Comparison of ENCODE assay signal across 8 mouse cellular contexts in genomic region chr3:53650003-53650748, GRCm38 (mm10). TPM values are rescaled to one million over a fixed set of nuclear protein-coding genes. Genes with fewer than 3 reads are reported as not detected.
DNase-seq lines count a peak whose midpoint lies in the region; ATAC-seq lines count a peak whose summit lies in the region.

No protein-coding gene starts in this region.

- peak; percentile 39; the same call in 1 of the 2 replicates for ATAC-seq in forebrain, embryonic 11.5 days (replicated peaks; ENCODE audit: low FRiP score)
- ATAC-seq in limb, embryonic 13.5 days (ENCODE audit: low FRiP score, low read depth): peak; percentile 36; the same call in 1 of the 2 replicates

- no peak for DNase-seq in heart, embryonic 10.5 days (ENCODE audit: low spot score)
- DNase-seq in heart, postnatal 4 days: no peak
- DNase-seq in ES-CJ7 (ENCODE audit: low read depth, low spot score): peak; percentile 99
- DNase-seq in forebrain, embryonic 11.5 days (ENCODE audit: low spot score): peak; percentile 52
- DNase-seq in frontal cortex, postnatal 14 days (ENCODE audit: low spot score in 2 of 2): no peak
- no peak for DNase-seq in thymus, postnatal 36 days
- DNase-seq in adrenal gland, adult (ENCODE audit: inconsistent age in 2 of 2, low spot score in 1 of 2): no peak

- peaks cover 5% of the 10 kb centered on the region for H3K9me3 ChIP-seq in heart, embryonic 10.5 days
- H3K9me3 ChIP-seq in forebrain, embryonic 11.5 days (ENCODE audit: control insufficient read depth, low read length): peaks cover 6% of the 10 kb centered on the region; the same call in 1 of the 2 replicates
- H3K9me3 ChIP-seq in limb, embryonic 13.5 days: peaks cover 24% of the 10 kb centered on the region

- peaks cover 44% of the 10 kb centered on the region for H3K36me3 ChIP-seq in heart, embryonic 10.5 days
- H3K36me3 ChIP-seq in forebrain, embryonic 11.5 days (ENCODE audit: control insufficient read depth, insufficient read depth, low read length): no peaks in the 10 kb centered on the region
- peaks cover 24% of the 10 kb centered on the region for H3K36me3 ChIP-seq in limb, embryonic 13.5 days

- no peak overlapping the region for H3K4me3 ChIP-seq in heart, embryonic 10.5 days
- H3K4me3 ChIP-seq in forebrain, embryonic 11.5 days (ENCODE audit: low read depth, low read length): no peak overlapping the region
- peak overlapping the region; percentile 5; the same call in 1 of the 2 replicates for H3K4me3 ChIP-seq in limb, embryonic 13.5 days

- peaks cover 11% of the 10 kb centered on the region for H3K27me3 ChIP-seq in heart, embryonic 10.5 days (ENCODE audit: insufficient read depth, poor library complexity, severe bottlenecking)
- H3K27me3 ChIP-seq in forebrain, embryonic 11.5 days (ENCODE audit: control insufficient read depth, insufficient read depth, low read length): no peaks in the 10 kb centered on the region
- H3K27me3 ChIP-seq in limb, embryonic 13.5 days: peaks cover 7% of the 10 kb centered on the region

- peak overlapping the region; percentile 12; the same call in 1 of the 2 replicates for H3K9ac ChIP-seq in forebrain, embryonic 11.5 days (ENCODE audit: low read length)
- H3K9ac ChIP-seq in limb, embryonic 13.5 days: no peak overlapping the region; the same call in 1 of the 2 replicates

- H3K4me1 ChIP-seq in heart, embryonic 10.5 days: peaks cover 13% of the 10 kb centered on the region
- peaks cover 6% of the 10 kb centered on the region; the same call in 1 of the 2 replicates for H3K4me1 ChIP-seq in forebrain, embryonic 11.5 days (replicated peaks; ENCODE audit: control insufficient read depth, insufficient read depth, low read length)
- H3K4me1 ChIP-seq in limb, embryonic 13.5 days: peaks cover 6% of the 10 kb centered on the region

- peak overlapping the region; percentile 72 for H3K27ac ChIP-seq in heart, embryonic 10.5 days
- 0 out of 2 replicates have a peak overlapping the region, but pooled peaks have one; percentile 12 for H3K27ac ChIP-seq in forebrain, embryonic 11.5 days (ENCODE audit: low read depth, low read length)
- peak overlapping the region; percentile 22; the same call in 1 of the 2 replicates for H3K27ac ChIP-seq in limb, embryonic 13.5 days

- 0 out of 2 replicates have a peak overlapping the region, but pooled peaks have one; percentile 21 for H3K4me2 ChIP-seq in forebrain, embryonic 11.5 days (ENCODE audit: low read depth, low read length, severe bottlenecking)
- H3K4me2 ChIP-seq in limb, embryonic 13.5 days (replicated peaks): peak overlapping the region; percentile 42

- WGBS in heart, embryonic 10.5 days: 6% methylated on average over 8 of the region's 8 CpGs
- 3% methylated on average over 8 of the region's 8 CpGs for WGBS in forebrain, embryonic 11.5 days
- 8% methylated on average over 8 of the region's 8 CpGs for WGBS in limb, embryonic 13.5 days

RNA-seq across cellular contexts. Expression of gene Frem2, which starts 7.0 kb away (rescaled TPM):
- 3.8 and 5.9 TPM in 2 replicates for polyA plus RNA-seq in heart, embryonic 10.5 days (2016; fragmentation: Nextera tagmentation; extraction: Ambion mirVana)
- 10 to 100 TPM; 20.2 to 20.7 TPM for total RNA-seq in heart, postnatal 4 days (2021)
- 2.5 and 2.7 TPM in 2 replicates for polyA plus RNA-seq in forebrain, embryonic 11.5 days (2014; fragmentation: Nextera tagmentation; extraction: Ambion mirVana)
- 5.7 and 6.8 TPM in 2 replicates for polyA plus RNA-seq in limb, embryonic 13.5 days (2015; fragmentation: Nextera tagmentation; extraction: Ambion mirVana)

Comparison
In these comparisons a context has a peak if more than half of its experiments do, and no peak if none do; other contexts are left out.
1. DNase-seq: peak in ES-CJ7 (single experiment) and forebrain, embryonic 11.5 days (single experiment); none in heart, embryonic 10.5 days (single experiment), heart, postnatal 4 days (single experiment), frontal cortex, postnatal 14 days (0 of 2), thymus, postnatal 36 days (0 of 2) and adrenal gland, adult (0 of 2).
2. H3K27ac ChIP-seq: peak in every context shown above with its lines; median percentile 72 in heart, embryonic 10.5 days; 22 in limb, embryonic 13.5 days; 12 in forebrain, embryonic 11.5 days.